Mouse (Mus musculus): Measurements from ENCODE around the gene St8sia1. TPM values are rescaled to one million over a fixed set of nuclear protein-coding genes. Genes with fewer than 3 reads are reported as not detected.

Gene St8sia1
- total and polyA plus RNA-seq, 3 experiments, result 0.01 TPM; not detected in 2

GRCm38 (mm10) chr6:142962881-142963280 lies 1.4 kb downstream of the St8sia1 start:
- H3K27ac ChIP-seq (ENCODE audit: control insufficient read depth, low read depth, low read length), result no peak overlapping the region
- H3K9me3 ChIP-seq (replicated peaks; ENCODE audit: insufficient read depth, low read length), result no peaks in the 10 kb centered on the region
- H3K27me3 ChIP-seq (ENCODE audit: control insufficient read depth in 1 of 2, insufficient read depth in 2 of 2, low read length in 2 of 2), result no peaks in the 10 kb centered on the region
- no peaks in the 10 kb centered on the region for H3K4me1 ChIP-seq (ENCODE audit: control insufficient read depth in 1 of 2, insufficient read depth in 2 of 2, low read length in 2 of 2)
- H3K9ac ChIP-seq (ENCODE audit: control insufficient read depth, low read depth, low read length, poor library complexity, severe bottlenecking), result no peak overlapping the region
- H3K79me2 ChIP-seq (ENCODE audit: control insufficient read depth, insufficient read depth, low read length, poor library complexity), result no peaks in the 10 kb centered on the region
- no peaks in the 10 kb centered on the region for H3K36me3 ChIP-seq (ENCODE audit: control insufficient read depth in 1 of 2, insufficient read depth in 2 of 2, low read length in 2 of 2)
- no peak for DNase-seq (ENCODE audit: low read depth, low spot score)
- no peak overlapping the region for H3K4me3 ChIP-seq (ENCODE audit: control insufficient read depth in 1 of 2, insufficient read depth in 1 of 2, low read depth in 2 of 2, low read length in 2 of 2)
- TF ChIP-seq ETS1 (IDR thresholded peaks at IDR 0.05; ENCODE audit: low read depth, low read length), result no peak
- no peak for TF ChIP-seq ZC3H11A (IDR thresholded peaks at IDR 0.05; ENCODE audit: low read depth, low read length)
- no peak for TF ChIP-seq NRF1 (IDR thresholded peaks at IDR 0.05; ENCODE audit: insufficient read depth, low read depth, low read length, poor library complexity, severe bottlenecking)
- TF ChIP-seq TCF12 (IDR thresholded peaks at IDR 0.05; ENCODE audit: low read depth, low read length), result no peak
- TF ChIP-seq CHD1 (IDR thresholded peaks at IDR 0.05; ENCODE audit: low read depth, low read length), result no peak
- TF ChIP-seq NELFE (IDR thresholded peaks at IDR 0.05; ENCODE audit: low read depth, low read length), result no peak
- no peak for TF ChIP-seq MEF2A (IDR thresholded peaks at IDR 0.05; ENCODE audit: extremely low read depth, insufficient replicate concordance, low read depth, low read length, poor library complexity, severe bottlenecking)
- TF ChIP-seq POLR2AphosphoS2 (IDR thresholded peaks at IDR 0.05; ENCODE audit: low read length), result no peak
- TF ChIP-seq MAFK (IDR thresholded peaks at IDR 0.05; ENCODE audit: borderline replicate concordance, low read depth, low read length), result no peak
- no peak for TF ChIP-seq USF1 (IDR thresholded peaks at IDR 0.05; ENCODE audit: low read depth, low read length)
- no peak for TF ChIP-seq SIN3A (IDR thresholded peaks at IDR 0.05; ENCODE audit: low read length)
- no peak for TF ChIP-seq MXI1 (IDR thresholded peaks at IDR 0.05; ENCODE audit: low read depth, low read length)

DNA sequence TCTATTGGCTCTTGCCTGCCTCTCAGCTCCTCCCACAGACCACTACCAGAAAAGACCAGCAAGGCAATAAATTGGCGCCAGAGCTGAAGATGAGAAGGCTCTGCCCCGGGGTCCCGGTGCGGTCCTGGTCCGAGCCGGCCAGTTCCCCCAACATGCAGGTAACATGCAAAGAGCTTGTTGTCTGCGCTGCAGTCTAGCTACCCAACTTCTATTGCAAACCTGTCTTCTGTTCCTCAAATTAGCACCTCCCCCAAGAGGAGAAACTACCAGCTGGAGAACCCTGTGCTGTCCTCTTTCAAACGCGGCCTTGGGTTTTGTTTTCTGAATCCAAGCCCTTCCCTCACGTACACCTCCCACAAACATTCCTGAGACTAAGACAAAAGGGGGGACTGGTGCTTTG lies 1.8 kb downstream of the St8sia1 start:
- Histone ChIP-seq H3K9ac (ENCODE audit: control insufficient read depth, low read depth, low read length, poor library complexity, severe bottlenecking) (no peak overlapping the region), H3K9me3 (replicated peaks; ENCODE audit: insufficient read depth, low read length) (no peaks in the 10 kb centered on the region), H3K36me3 (ENCODE audit: control insufficient read depth in 1 of 2, insufficient read depth in 2 of 2, low read length in 2 of 2) (no peaks in the 10 kb centered on the region), H3K27ac (ENCODE audit: control insufficient read depth, low read depth, low read length) (no peak overlapping the region), H3K79me2 (ENCODE audit: control insufficient read depth, insufficient read depth, low read length, poor library complexity) (no peaks in the 10 kb centered on the region), H3K27me3 (ENCODE audit: control insufficient read depth in 1 of 2, insufficient read depth in 2 of 2, low read length in 2 of 2) (no peaks in the 10 kb centered on the region), H3K4me1 (ENCODE audit: control insufficient read depth in 1 of 2, insufficient read depth in 2 of 2, low read length in 2 of 2) (no peaks in the 10 kb centered on the region), H3K4me3 (ENCODE audit: control insufficient read depth in 1 of 2, insufficient read depth in 1 of 2, low read depth in 2 of 2, low read length in 2 of 2) (no peak overlapping the region)
- TF ChIP-seq POLR2AphosphoS5 (IDR thresholded peaks at IDR 0.05; ENCODE audit: borderline replicate concordance, low read depth, low read length) (no peak), RCOR1 (IDR thresholded peaks at IDR 0.05; ENCODE audit: low read depth, low read length) (no peak), ZNF384 (IDR thresholded peaks at IDR 0.05; ENCODE audit: low read depth, low read length) (no peak), MXI1 (IDR thresholded peaks at IDR 0.05; ENCODE audit: low read depth, low read length) (no peak), TBP (IDR thresholded peaks at IDR 0.05; ENCODE audit: low read depth, low read length) (no peak)
- no peak for DNase-seq (ENCODE audit: low read depth, low spot score)
